Mouse (Mus musculus) embryonic facial prominence, embryonic 11.5 days (tissue): Measurements from ENCODE around the gene Blvrb. TPM values are rescaled to one million over a fixed set of nuclear protein-coding genes. Genes with fewer than 3 reads are reported as not detected.
A peak's percentile ranks its signal among the peaks of the same experiment; 100 is the strongest.

Experiments
- ATAC-seq: fragments of 200-750 bp; cut with Nextera tagmentation; replicated peaks from 2 replicates; pipeline ENCODE4 v1.8.0; 2017; ENCODE audit warnings: low read depth; ENCODE audit not compliant: insufficient number of reproducible peaks, low FRiP score, low TSS enrichment
- DNase-seq: peaks from one replicate; pipeline ENCODE4 v3.0.0-alpha.2; 2015; ENCODE audit warnings: low spot score
- H3K27ac ChIP-seq: fragments of 300-500 bp; sonication (generic); replicated peaks from 2 replicates; pipeline ENCODE4 v1.5.1; 2014; ENCODE audit warnings: mild to moderate bottlenecking, low read depth, low read length, control low read depth
- H3K27me3 ChIP-seq: fragments of 300-500 bp; sonication (generic); 2 replicates; pipeline ENCODE4 v1.6.1; 2014; ENCODE audit warnings: mild to moderate bottlenecking, low read length, moderate library complexity, mixed read lengths; ENCODE audit not compliant: control insufficient read depth, insufficient read depth
- H3K36me3 ChIP-seq: fragments of 300-500 bp; sonication (generic); replicated peaks from 2 replicates; pipeline ENCODE4 v1.6.1; 2014; ENCODE audit warnings: low read depth, mild to moderate bottlenecking, low read length, moderate library complexity, mixed read lengths; ENCODE audit not compliant: control insufficient read depth, insufficient read depth
- H3K4me1 ChIP-seq: fragments of 300-500 bp; sonication (generic); 2 replicates; pipeline ENCODE4 v1.6.1; 2014; ENCODE audit warnings: low read length, mixed read lengths; ENCODE audit not compliant: control insufficient read depth, insufficient read depth
- H3K4me2 ChIP-seq: fragments of 300-500 bp; sonication (generic); 2 replicates; pipeline ENCODE4 v1.6.1; 2014; ENCODE audit warnings: low read depth, mild to moderate bottlenecking, control low read depth, low read length, moderate library complexity
- H3K4me3 ChIP-seq: fragments of 300-500 bp; sonication (generic); 2 replicates; pipeline ENCODE4 v1.5.1; 2014; ENCODE audit warnings: low read depth, low read length, control low read depth
- H3K9ac ChIP-seq: fragments of 300-500 bp; sonication (generic); replicated peaks from 2 replicates; pipeline ENCODE4 v1.6.1; 2014; ENCODE audit warnings: mild to moderate bottlenecking, control low read depth, low read length
- H3K9me3 ChIP-seq: fragments of 300-500 bp; sonication (generic); replicated peaks from 2 replicates; pipeline ENCODE4 v1.6.1; 2016; ENCODE audit warnings: mild to moderate bottlenecking, low read length, inconsistent platforms, mixed read lengths; ENCODE audit not compliant: control insufficient read depth
- WGBS: fragments of 180-500 bp; shearing (Covaris S2); extraction: QIAGEN DNeasy Blood & Tissue Kit; methylation state at CpG from one replicate; pipeline ENCODE4 v1.1.7; 2014; 5-methylcytosine and 5-hydroxymethylcytosine counted together
- polyA plus RNA-seq: library from polyadenylated mRNA; unstranded; fragments of >200 nt; fragmentation: Nextera tagmentation; extraction: Ambion mirVana; gene quantifications from 2 replicates; pipeline ENCODE4 v1.2.1, GENCODE M21; 2014

Blvrb gene
- polyA plus RNA-seq, 1 experiment from 2014 or later: 33.9 TPM

GRCm38 (mm10) chr7:27501620-27502019 lies 53.8 kb downstream of the Blvrb start:
- Histone ChIP-seq H3K4me2 (no peak overlapping the region), H3K9ac (no peak overlapping the region), H3K9me3 (no peaks in the 10 kb centered on the region), H3K27ac (no peak overlapping the region), H3K36me3 (no peaks in the 10 kb centered on the region), H3K4me1 (no peaks in the 10 kb centered on the region), H3K4me3 (no peak overlapping the region), H3K27me3 (no peaks in the 10 kb centered on the region)
- 54% methylated on average over 4 of the region's 4 CpGs for WGBS
- DNase-seq (no peak), ATAC-seq (no peak)

GRCm38 (mm10) chr7:27506765-27507370 lies 59.1 kb downstream of the Blvrb start:
- DNase-seq: peak; percentile 33
- H3K9me3 ChIP-seq: no peaks in the 10 kb centered on the region

GRCm38 (mm10) chr7:27507711-27508647 lies 60.2 kb downstream of the Blvrb start:
- DNase-seq: peak; percentile 99
- under 1% methylated on average over 54 of the region's 54 CpGs for WGBS
- H3K36me3 ChIP-seq: no peaks in the 10 kb centered on the region
- peak overlapping the region; percentile 73 for H3K9ac ChIP-seq
- peak overlapping the region; percentile 94 for H3K27ac ChIP-seq
- no peaks in the 10 kb centered on the region for H3K9me3 ChIP-seq
- no peaks in the 10 kb centered on the region for H3K27me3 ChIP-seq
- H3K4me2 ChIP-seq: peak overlapping the region; percentile 43
- peak overlapping the region; percentile 42 for H3K4me3 ChIP-seq
- no peaks in the 10 kb centered on the region for H3K4me1 ChIP-seq
- ATAC-seq: peak; percentile 86

More at GRCm38 (mm10) chr7:27506765-27507370, 59.1 kb downstream of the Blvrb start:
- 45% methylated on average over 9 of the region's 9 CpGs for WGBS
- Histone ChIP-seq H3K27me3 (no peaks in the 10 kb centered on the region), H3K36me3 (no peaks in the 10 kb centered on the region), H3K4me2 (peak overlapping the region; percentile 43; the same call in 1 of the 2 replicates), H3K4me1 (no peaks in the 10 kb centered on the region), H3K27ac (no peak overlapping the region), H3K9ac (no peak overlapping the region), H3K4me3 (peak overlapping the region; percentile 42; the same call in 1 of the 2 replicates)
- no peak for ATAC-seq

- no peaks in the 10 kb centered on the region for H3K9me3 ChIP-seq
- 24% methylated on average over 6 of the region's 6 CpGs for WGBS
- H3K36me3 ChIP-seq: no peaks in the 10 kb centered on the region
- 0 out of 2 replicates have a peak overlapping the region, but pooled peaks have one; percentile 94 for H3K27ac ChIP-seq
- ATAC-seq (peak; percentile 27; the same call in 1 of the 2 replicates), DNase-seq (peak; percentile 68)
- H3K4me1 ChIP-seq: no peaks in the 10 kb centered on the region
- H3K27me3 ChIP-seq: no peaks in the 10 kb centered on the region
- no peak overlapping the region for H3K9ac ChIP-seq
- peak overlapping the region; percentile 42; the same call in 1 of the 2 replicates for H3K4me3 ChIP-seq
- H3K4me2 ChIP-seq: peak overlapping the region; percentile 43
Observed at GRCm38 (mm10) chr7:27508648-27509005, 60.8 kb downstream of the Blvrb start.

GRCm38 (mm10) chr7:27510809-27511208 lies 63.0 kb downstream of the Blvrb start:
- Histone ChIP-seq H3K27ac (no peak overlapping the region), H3K4me2 (no peak overlapping the region), H3K9me3 (no peaks in the 10 kb centered on the region), H3K4me3 (no peak overlapping the region), H3K27me3 (no peaks in the 10 kb centered on the region), H3K9ac (no peak overlapping the region), H3K4me1 (no peaks in the 10 kb centered on the region), H3K36me3 (no peaks in the 10 kb centered on the region)
- 85% methylated on average over 2 of the region's 2 CpGs for WGBS
- no peak for ATAC-seq
- DNase-seq: no peak

GRCm38 (mm10) chr7:27514961-27515360 lies 67.2 kb downstream of the Blvrb start:
- no peaks in the 10 kb centered on the region for H3K4me1 ChIP-seq
- no peaks in the 10 kb centered on the region for H3K9me3 ChIP-seq
- H3K36me3 ChIP-seq: no peaks in the 10 kb centered on the region
- no peak overlapping the region for H3K4me2 ChIP-seq
- H3K27ac ChIP-seq: no peak overlapping the region
- 0 out of 2 replicates have a peak, but pooled peaks have one; percentile 24 for ATAC-seq
- DNase-seq: no peak
- 78% methylated on average over 9 of the region's 9 CpGs for WGBS
- H3K9ac ChIP-seq: no peak overlapping the region
- no peaks in the 10 kb centered on the region for H3K27me3 ChIP-seq
- no peak overlapping the region for H3K4me3 ChIP-seq
